Mouse (Mus musculus): ENCODE measurements around the gene Ccr5. TPM values are rescaled to one million over a fixed set of nuclear protein-coding genes. Genes with fewer than 3 reads are reported as not detected.
"Not testable (repeated sequence)": the region's sequence is repeated elsewhere in the genome, so short reads cannot be mapped to it uniquely, and the experiment has no call there.

Ccr5 gene
- polyA plus RNA-seq, 1 experiment from 2014 or later = 0.39 TPM

GRCm38 (mm10) chr9:124112591-124113239, 8.6 kb upstream of the Ccr5 start:
- Histone ChIP-seq H3K9ac (no peak overlapping the region), H3K4me2 (replicated peaks) (no peak overlapping the region), H3K9me3 (no peaks in the 10 kb centered on the region), H3K4me3 (no peak overlapping the region), H3K4me1 (no peaks in the 10 kb centered on the region), H3K27me3 (no peaks in the 10 kb centered on the region), H3K36me3 (no peaks in the 10 kb centered on the region), H3K27ac (no peak overlapping the region)
- ATAC-seq (ENCODE audit: low FRiP score, low read depth) = no peak
- WGBS = 89% methylated on average over 1 of the region's 1 CpGs

- H3K36me3 ChIP-seq = no peaks in the 10 kb centered on the region
- H3K27ac ChIP-seq = no peak overlapping the region
- H3K4me2 ChIP-seq (replicated peaks) = no peak overlapping the region
- H3K9me3 ChIP-seq = no peaks in the 10 kb centered on the region
- H3K9ac ChIP-seq = no peak overlapping the region
- H3K4me1 ChIP-seq = no peaks in the 10 kb centered on the region
- WGBS = 69% methylated on average over 1 of the region's 1 CpGs
- no peaks in the 10 kb centered on the region for H3K27me3 ChIP-seq
- no peak for ATAC-seq (ENCODE audit: low FRiP score, low read depth)
- no peak overlapping the region for H3K4me3 ChIP-seq
Observed at GRCm38 (mm10) chr9:124113777-124114176, 7.6 kb upstream of the Ccr5 start.

GRCm38 (mm10) chr9:124118489-124118888, 2.9 kb upstream of the Ccr5 start:
- Histone ChIP-seq H3K27me3 (no peaks in the 10 kb centered on the region), H3K27ac (no peak overlapping the region), H3K4me2 (replicated peaks) (no peak overlapping the region), H3K9me3 (no peaks in the 10 kb centered on the region), H3K36me3 (no peaks in the 10 kb centered on the region), H3K4me3 (no peak overlapping the region), H3K4me1 (no peaks in the 10 kb centered on the region), H3K9ac (no peak overlapping the region)
- WGBS = 93% methylated on average over 1 of the region's 1 CpGs
- ATAC-seq (ENCODE audit: low FRiP score, low read depth) = no peak

GRCm38 (mm10) chr9:124125576-124125975, 4.2 kb downstream of the Ccr5 start:
- no peaks in the 10 kb centered on the region for H3K9me3 ChIP-seq
- no peak overlapping the region for H3K4me2 ChIP-seq (replicated peaks)
- H3K27me3 ChIP-seq = no peaks in the 10 kb centered on the region
- no peaks in the 10 kb centered on the region for H3K36me3 ChIP-seq
- 81% methylated on average over 11 of the region's 11 CpGs for WGBS
- no peak for ATAC-seq (ENCODE audit: low FRiP score, low read depth)
- H3K27ac ChIP-seq = no peak overlapping the region
- H3K4me1 ChIP-seq = no peaks in the 10 kb centered on the region
- no peak overlapping the region for H3K9ac ChIP-seq
- no peak overlapping the region for H3K4me3 ChIP-seq

GRCm38 (mm10) chr9:124126373-124126772, 5.0 kb downstream of the Ccr5 start:
- no peaks in the 10 kb centered on the region for H3K36me3 ChIP-seq
- no peak overlapping the region for H3K4me3 ChIP-seq
- no peaks in the 10 kb centered on the region for H3K9me3 ChIP-seq
- no peaks in the 10 kb centered on the region for H3K4me1 ChIP-seq
- ATAC-seq (ENCODE audit: low FRiP score, low read depth) = no peak
- no peak overlapping the region for H3K4me2 ChIP-seq (replicated peaks)
- H3K9ac ChIP-seq = peak overlapping the region; percentile 32; the same call in 1 of the 2 replicates
- no peaks in the 10 kb centered on the region for H3K27me3 ChIP-seq
- 31% methylated on average over 5 of the region's 5 CpGs for WGBS
- H3K27ac ChIP-seq = no peak overlapping the region

- no peak overlapping the region for H3K4me2 ChIP-seq (replicated peaks)
- 50% methylated on average over 4 of the region's 4 CpGs for WGBS
Observed at GRCm38 (mm10) chr9:124127412-124127811, 6.1 kb downstream of the Ccr5 start.

GRCm38 (mm10) chr9:124128379-124128778, 7.0 kb downstream of the Ccr5 start:
- no peaks in the 10 kb centered on the region for H3K36me3 ChIP-seq
- no peak for ATAC-seq (ENCODE audit: low FRiP score, low read depth)
- no peaks in the 10 kb centered on the region for H3K4me1 ChIP-seq
- 4% methylated on average over 1 of the region's 1 CpGs for WGBS
- H3K4me2 ChIP-seq (replicated peaks) = no peak overlapping the region
- H3K27me3 ChIP-seq = no peaks in the 10 kb centered on the region
- H3K4me3 ChIP-seq = no peak overlapping the region
- no peak overlapping the region for H3K9ac ChIP-seq
- H3K9me3 ChIP-seq = no peaks in the 10 kb centered on the region
- no peak overlapping the region for H3K27ac ChIP-seq

More at GRCm38 (mm10) chr9:124127412-124127811, 6.1 kb downstream of the Ccr5 start:
- no peak for ATAC-seq (ENCODE audit: low FRiP score, low read depth)
- no peak overlapping the region for H3K9ac ChIP-seq
- H3K4me1 ChIP-seq = no peaks in the 10 kb centered on the region
- H3K36me3 ChIP-seq = no peaks in the 10 kb centered on the region
- no peaks in the 10 kb centered on the region for H3K9me3 ChIP-seq
- no peak overlapping the region for H3K4me3 ChIP-seq
- no peak overlapping the region for H3K27ac ChIP-seq
- no peaks in the 10 kb centered on the region for H3K27me3 ChIP-seq

GRCm38 (mm10) chr9:124132899-124133298, 11.6 kb downstream of the Ccr5 start:
- not testable (repeated sequence) for H3K27ac ChIP-seq; H3K4me3 ChIP-seq; H3K4me1 ChIP-seq; H3K4me2 ChIP-seq (replicated peaks); ATAC-seq (ENCODE audit: low FRiP score, low read depth); H3K36me3 ChIP-seq; H3K27me3 ChIP-seq; H3K9me3 ChIP-seq; H3K9ac ChIP-seq
- WGBS = 77% methylated on average over 2 of the region's 2 CpGs

- H3K9ac ChIP-seq; H3K27ac ChIP-seq; ATAC-seq (ENCODE audit: low FRiP score, low read depth); H3K36me3 ChIP-seq; H3K4me1 ChIP-seq; H3K9me3 ChIP-seq; H3K4me2 ChIP-seq (replicated peaks); H3K27me3 ChIP-seq; H3K4me3 ChIP-seq: not testable (repeated sequence)
- WGBS = 91% methylated on average over 1 of the region's 1 CpGs
Observed at GRCm38 (mm10) chr9:124134919-124135318, 13.6 kb downstream of the Ccr5 start.

- H3K4me3 ChIP-seq = no peak overlapping the region
- no peaks in the 10 kb centered on the region for H3K9me3 ChIP-seq
- no peaks in the 10 kb centered on the region for H3K36me3 ChIP-seq
- 76% methylated on average over 11 of the region's 11 CpGs for WGBS
- H3K4me1 ChIP-seq = no peaks in the 10 kb centered on the region
- H3K4me2 ChIP-seq (replicated peaks) = no peak overlapping the region
- H3K27me3 ChIP-seq = no peaks in the 10 kb centered on the region
- no peak for ATAC-seq (ENCODE audit: low FRiP score, low read depth)
- no peak overlapping the region for H3K27ac ChIP-seq
- no peak overlapping the region for H3K9ac ChIP-seq
Observed at GRCm38 (mm10) chr9:124137619-124138018, 16.3 kb downstream of the Ccr5 start.

GRCm38 (mm10) chr9:124138055-124138775, 16.9 kb downstream of the Ccr5 start:
- Histone ChIP-seq H3K4me2 (replicated peaks) (no peak overlapping the region), H3K27ac (no peak overlapping the region)
- ATAC-seq (ENCODE audit: low FRiP score, low read depth) = no peak

GRCm38 (mm10) chr9:124143678-124144077, 22.3 kb downstream of the Ccr5 start:
- no peaks in the 10 kb centered on the region for H3K9me3 ChIP-seq
- H3K4me1 ChIP-seq = no peaks in the 10 kb centered on the region
- H3K4me2 ChIP-seq (replicated peaks) = no peak overlapping the region
- 95% methylated on average over 1 of the region's 1 CpGs for WGBS
- H3K27ac ChIP-seq = no peak overlapping the region
- no peak for ATAC-seq (ENCODE audit: low FRiP score, low read depth)
- no peaks in the 10 kb centered on the region for H3K36me3 ChIP-seq
- H3K9ac ChIP-seq = no peak overlapping the region
- H3K27me3 ChIP-seq = no peaks in the 10 kb centered on the region
- H3K4me3 ChIP-seq = no peak overlapping the region

More at GRCm38 (mm10) chr9:124138055-124138775, 16.9 kb downstream of the Ccr5 start:
- H3K9ac ChIP-seq = no peak overlapping the region
- no peaks in the 10 kb centered on the region for H3K27me3 ChIP-seq
- WGBS = 59% methylated on average over 4 of the region's 4 CpGs
- H3K4me1 ChIP-seq = no peaks in the 10 kb centered on the region
- no peak overlapping the region for H3K4me3 ChIP-seq
- H3K36me3 ChIP-seq = no peaks in the 10 kb centered on the region
- no peaks in the 10 kb centered on the region for H3K9me3 ChIP-seq

- no peak overlapping the region for H3K4me3 ChIP-seq
- ATAC-seq (ENCODE audit: low FRiP score, low read depth) = no peak
- no peak overlapping the region for H3K9ac ChIP-seq
- no peaks in the 10 kb centered on the region for H3K4me1 ChIP-seq
- no peaks in the 10 kb centered on the region for H3K9me3 ChIP-seq
- no peaks in the 10 kb centered on the region for H3K27me3 ChIP-seq
- no peak overlapping the region for H3K27ac ChIP-seq
- H3K36me3 ChIP-seq = no peaks in the 10 kb centered on the region
- H3K4me2 ChIP-seq (replicated peaks) = no peak overlapping the region
Observed at GRCm38 (mm10) chr9:124146307-124146706, 25.0 kb downstream of the Ccr5 start.

Measured in limb, embryonic 13.5 days (tissue).